Mouse (Mus musculus) stomach, postnatal 0 days (tissue): ENCODE data around the gene Sez6.

ENCODE experiments used
- CTCF ChIP-seq: IDR thresholded peaks from 2 replicates; pipeline ENCODE4 v1.5.1; 2016; ENCODE audit warnings: antibody characterized with exemption, low read depth, mild to moderate bottlenecking, moderate library complexity
- EP300 ChIP-seq: optimal IDR thresholded peaks from 2 replicates; pipeline ENCODE3; 2016; ENCODE audit warnings: antibody characterized with exemption

DNA sequence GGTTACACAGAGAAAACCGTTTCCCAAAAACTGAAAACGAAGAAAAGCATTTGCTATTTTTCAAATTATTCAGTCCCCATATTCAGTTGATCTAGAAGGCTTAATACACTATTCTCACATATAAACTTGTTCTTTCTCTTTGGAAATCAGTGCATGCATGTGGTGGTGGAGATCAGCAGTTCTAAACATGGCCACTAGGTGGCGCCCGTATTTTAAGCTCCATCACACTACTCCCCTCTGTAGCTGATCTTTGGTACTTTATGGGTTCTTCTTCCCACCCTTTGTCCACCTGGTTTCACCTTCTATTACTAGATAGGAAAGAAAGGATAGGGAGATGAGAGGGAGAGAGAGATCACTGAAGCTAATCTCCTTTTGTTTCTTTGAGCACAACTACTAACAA is 89.1 kb downstream of the Sez6 start:
- TF ChIP-seq EP300 (no peak), CTCF (peak; percentile 88)
